Mouse (Mus musculus) embryonic fibroblast, embryonic 13.5 days (primary cell): ENCODE data around the gene Arid4b. TPM values are rescaled to one million over a fixed set of nuclear protein-coding genes. Genes with fewer than 3 reads are reported as not detected.

Source experiments
- H3K27ac ChIP-seq: 2 replicates; pipeline ENCODE4 v1.5.1; 2012; ENCODE audit warnings: low read length, control low read depth, inconsistent platforms; ENCODE audit not compliant: insufficient read depth
- H3K4me1 ChIP-seq: 2 replicates; pipeline ENCODE4 v1.6.1; 2011; ENCODE audit warnings: low read length; ENCODE audit not compliant: control insufficient read depth, insufficient read depth
- H3K4me3 ChIP-seq: 2 replicates; pipeline ENCODE4 v1.5.1; 2011; ENCODE audit warnings: mild to moderate bottlenecking, control low read depth, low read length; ENCODE audit not compliant: insufficient read depth
- CTCF ChIP-seq: IDR thresholded peaks from 2 replicates; pipeline ENCODE4 v1.5.1; 2011; ENCODE audit warnings: mild to moderate bottlenecking, control low read depth, low read length, moderate library complexity, borderline replicate concordance; ENCODE audit not compliant: insufficient read depth
- POLR2A ChIP-seq: IDR thresholded peaks from 2 replicates; pipeline ENCODE4 v1.6.1; 2011; ENCODE audit warnings: low read depth, mild to moderate bottlenecking, control low read depth, low read length, moderate library complexity
- polyA plus RNA-seq: library from polyadenylated mRNA; stranded (reverse); fragments of >200 nt; gene quantifications from 2 replicates; pipeline ENCODE4 v1.2.4, GENCODE M21; 2011; ENCODE audit warnings: low read depth; ENCODE audit not compliant: missing spikeins, insufficient read length

Arid4b gene
- polyA plus RNA-seq, 1 experiment: 41.9 TPM

GRCm38 (mm10) chr13:14049878-14050277, 13.2 kb upstream of the Arid4b start:
- TF ChIP-seq POLR2A (no peak), CTCF (no peak)
- Histone ChIP-seq H3K4me1 (no peaks in the 10 kb centered on the region), H3K4me3 (no peak overlapping the region)

GRCm38 (mm10) chr13:14056801-14057200, 6.2 kb upstream of the Arid4b start:
- Histone ChIP-seq H3K4me3 (no peak overlapping the region), H3K27ac (no peak overlapping the region), H3K4me1 (no peaks in the 10 kb centered on the region; the same call in 1 of the 2 replicates)
- TF ChIP-seq CTCF (no peak), POLR2A (no peak)

More at GRCm38 (mm10) chr13:14049878-14050277, 13.2 kb upstream of the Arid4b start:
- H3K27ac ChIP-seq: no peak overlapping the region

- Histone ChIP-seq H3K4me3 (no peak overlapping the region), H3K27ac (no peak overlapping the region), H3K4me1 (no peaks in the 10 kb centered on the region; the same call in 1 of the 2 replicates)
- no peak for TF ChIP-seq CTCF
- no peak for TF ChIP-seq POLR2A
Observed at GRCm38 (mm10) chr13:14059582-14059981, 3.5 kb upstream of the Arid4b start.

DNA sequence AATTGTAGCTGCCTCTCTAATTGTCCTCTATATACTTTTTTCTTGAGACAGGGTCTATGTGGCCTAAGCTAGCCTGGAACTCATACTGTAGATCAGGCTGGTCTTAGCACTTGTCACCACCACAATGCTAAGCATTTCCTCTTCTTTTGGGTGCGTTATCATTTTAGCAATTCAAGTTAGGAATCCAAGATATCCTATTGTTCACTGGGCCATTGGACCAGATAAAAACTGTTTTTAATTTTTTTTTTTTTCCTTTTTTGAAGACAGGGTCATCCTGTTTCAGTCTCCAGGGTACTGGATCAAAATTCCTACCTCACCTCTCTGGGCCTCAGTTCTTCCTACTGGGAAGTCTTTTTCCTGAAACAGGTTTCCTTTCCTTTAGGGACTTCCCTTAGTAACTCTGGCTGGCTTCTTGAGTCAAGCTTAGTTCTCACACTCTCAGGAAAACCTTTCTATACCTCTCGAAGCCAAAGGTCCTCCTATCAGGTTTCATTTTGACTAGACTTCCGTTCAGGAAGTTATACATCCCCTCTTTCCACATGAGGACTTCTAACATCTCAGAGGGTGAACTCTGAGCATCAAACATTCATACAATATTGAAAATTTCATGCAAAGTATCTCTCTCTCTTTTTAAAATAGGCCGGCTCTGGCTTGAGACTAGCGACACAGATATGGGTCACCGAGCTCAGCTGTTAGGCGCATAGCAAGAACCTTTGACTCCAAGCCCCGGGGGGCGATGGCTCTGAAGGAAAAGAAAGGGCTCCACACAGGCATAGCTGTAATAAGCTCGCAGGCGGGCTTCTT, 621 bp upstream of the Arid4b start:
- TF ChIP-seq POLR2A (no peak), CTCF (no peak)
- peak overlapping the region; percentile 50 for H3K27ac ChIP-seq
- H3K4me1 ChIP-seq: no peaks in the 10 kb centered on the region; the same call in 1 of the 2 replicates
- H3K4me3 ChIP-seq: peak overlapping the region; percentile 91

DNA sequence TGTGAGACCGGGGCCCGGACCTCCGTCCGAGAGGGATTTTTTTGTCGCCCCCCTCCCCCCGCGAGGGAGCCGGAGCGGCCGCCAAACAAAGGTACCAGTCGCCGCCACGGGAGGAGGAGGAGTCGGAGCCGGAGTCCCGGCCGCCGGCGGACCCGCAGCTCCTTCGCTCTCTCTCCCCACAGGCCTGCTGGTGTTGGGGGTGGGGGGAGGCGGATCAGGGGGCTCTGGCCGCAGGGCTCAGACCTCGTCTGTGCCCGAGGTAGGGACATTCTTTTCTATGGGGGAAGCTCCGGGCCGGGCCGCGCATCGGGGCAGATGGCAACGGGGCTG, 875 bp downstream of the Arid4b start:
- peak overlapping the region; percentile 58 for H3K4me3 ChIP-seq
- no peaks in the 10 kb centered on the region; the same call in 1 of the 2 replicates for H3K4me1 ChIP-seq
- TF ChIP-seq CTCF (no peak), POLR2A (no peak)
- H3K27ac ChIP-seq: peak overlapping the region; percentile 90

- H3K4me1 ChIP-seq: no peaks in the 10 kb centered on the region; the same call in 1 of the 2 replicates
- TF ChIP-seq CTCF (no peak), POLR2A (no peak)
- H3K4me3 ChIP-seq: peak overlapping the region; percentile 58
- peak overlapping the region; percentile 90 for H3K27ac ChIP-seq
Observed at GRCm38 (mm10) chr13:14064341-14065027, 1.5 kb downstream of the Arid4b start.

GRCm38 (mm10) chr13:14065028-14065380, 2.0 kb downstream of the Arid4b start:
- peak overlapping the region; percentile 58 for H3K4me3 ChIP-seq
- no peak overlapping the region for H3K27ac ChIP-seq

DNA sequence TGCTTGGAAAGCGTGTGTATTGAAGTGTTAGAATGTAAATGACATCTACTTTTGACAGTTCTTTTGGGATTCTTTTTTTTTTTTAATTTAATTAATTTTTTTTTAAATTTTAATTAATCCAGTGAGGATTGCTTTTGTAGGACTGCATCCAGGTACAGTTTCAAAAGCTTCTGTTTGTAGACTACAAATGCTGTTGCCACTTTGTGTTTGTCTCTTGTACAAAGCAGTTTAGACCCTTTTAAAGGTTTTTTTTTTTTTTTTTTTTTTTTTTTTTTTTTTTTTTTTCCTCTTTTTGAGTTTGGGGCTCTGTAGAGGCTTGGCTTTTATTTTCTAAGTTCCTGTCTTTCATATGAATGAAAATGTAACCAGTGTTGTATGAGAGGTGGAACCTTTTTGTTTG, 2.7 kb downstream of the Arid4b start:
- H3K27ac ChIP-seq: no peak overlapping the region
- H3K4me1 ChIP-seq: no peaks in the 10 kb centered on the region; the same call in 1 of the 2 replicates
- TF ChIP-seq CTCF: no peak
- no peak for TF ChIP-seq POLR2A
- no peak overlapping the region for H3K4me3 ChIP-seq

More at GRCm38 (mm10) chr13:14065028-14065380, 2.0 kb downstream of the Arid4b start:
- TF ChIP-seq POLR2A: no peak
- no peak for TF ChIP-seq CTCF
- H3K4me1 ChIP-seq: no peaks in the 10 kb centered on the region; the same call in 1 of the 2 replicates

DNA sequence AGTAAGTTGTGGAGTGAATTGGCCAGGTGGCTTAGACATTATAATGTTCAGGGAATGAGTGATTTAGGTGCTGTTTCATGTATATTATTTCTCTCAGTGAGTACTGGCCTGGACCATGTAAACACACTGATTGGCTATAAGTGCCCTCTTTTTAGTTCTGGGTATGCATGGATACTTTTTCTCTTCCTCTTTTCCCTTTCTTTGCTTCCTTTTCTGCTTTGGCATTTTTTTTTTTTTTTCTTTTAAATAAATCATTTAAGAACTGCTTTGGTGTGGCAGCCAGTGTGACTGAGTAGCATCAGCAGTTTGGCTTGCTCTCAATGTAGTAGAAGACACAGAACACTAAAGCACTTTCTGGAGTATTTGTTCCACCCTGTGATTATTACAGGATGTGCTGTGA, 5.0 kb downstream of the Arid4b start:
- Histone ChIP-seq H3K27ac (no peak overlapping the region), H3K4me1 (no peaks in the 10 kb centered on the region; the same call in 1 of the 2 replicates), H3K4me3 (no peak overlapping the region)
- TF ChIP-seq POLR2A: no peak
- no peak for TF ChIP-seq CTCF

DNA sequence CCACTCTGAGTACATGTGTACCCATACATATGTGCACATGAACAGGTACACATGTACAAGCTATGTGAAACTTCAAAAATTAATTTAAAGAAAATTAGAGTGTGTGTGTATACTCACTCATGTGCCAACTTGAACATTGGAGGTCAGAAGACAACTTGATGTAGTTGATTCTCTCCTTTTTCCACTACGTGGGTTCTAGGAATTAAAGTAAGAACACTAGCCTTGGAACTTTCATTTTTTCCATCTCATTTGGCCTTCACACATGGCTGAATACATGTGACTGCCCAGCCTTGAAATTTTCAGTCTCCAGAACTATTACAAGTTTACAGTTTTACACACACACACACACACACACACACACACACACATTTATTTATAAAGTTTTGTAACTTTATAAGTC, 6.3 kb downstream of the Arid4b start:
- H3K4me1 ChIP-seq: no peaks in the 10 kb centered on the region; the same call in 1 of the 2 replicates
- no peak overlapping the region for H3K27ac ChIP-seq
- TF ChIP-seq CTCF (no peak), POLR2A (no peak)
- H3K4me3 ChIP-seq: no peak overlapping the region
